Mouse (Mus musculus): Measurements from ENCODE around the gene Abca17.
A peak's percentile ranks its signal among the peaks of the same experiment; 100 is the strongest.

Abca17 gene

GRCm38 (mm10) chr17:24350926-24351759 is at the start of gene Abca17:
Abca17 (minus strand) TSS chr17:24351068.
- DNase-seq = peak; percentile 18

GRCm38 (mm10) chr17:24394456-24394855 is 43.6 kb upstream of the Abca17 start:
- no peak for DNase-seq

GRCm38 (mm10) chr17:24393527-24393926 is 42.7 kb upstream of the Abca17 start:
- no peak for DNase-seq

- peak; percentile 17 for DNase-seq
Observed at GRCm38 (mm10) chr17:24391149-24391548, 40.3 kb upstream of the Abca17 start.

GRCm38 (mm10) chr17:24389865-24390264 is 39.0 kb upstream of the Abca17 start:
- peak; percentile 71 for DNase-seq

- no peak for DNase-seq
Observed at GRCm38 (mm10) chr17:24388711-24389110, 37.8 kb upstream of the Abca17 start.

- no peak for DNase-seq
Observed at GRCm38 (mm10) chr17:24383789-24384188, 32.9 kb upstream of the Abca17 start.

- no peak for DNase-seq
Observed at GRCm38 (mm10) chr17:24378496-24378895, 27.6 kb upstream of the Abca17 start.

GRCm38 (mm10) chr17:24375886-24376285 is 25.0 kb upstream of the Abca17 start:
- no peak for DNase-seq

GRCm38 (mm10) chr17:24375094-24375712 is 24.3 kb upstream of the Abca17 start:
- peak; percentile 22 for DNase-seq

GRCm38 (mm10) chr17:24365863-24366262 is 15.0 kb upstream of the Abca17 start:
- DNase-seq = peak; percentile 15

- no peak for DNase-seq
Observed at GRCm38 (mm10) chr17:24364461-24364860, 13.6 kb upstream of the Abca17 start.

GRCm38 (mm10) chr17:24362527-24362926 is 11.7 kb upstream of the Abca17 start:
- no peak for DNase-seq

GRCm38 (mm10) chr17:24361291-24361690 is 10.4 kb upstream of the Abca17 start:
- no peak for DNase-seq

GRCm38 (mm10) chr17:24360841-24361240 is 10.0 kb upstream of the Abca17 start:
- no peak for DNase-seq

GRCm38 (mm10) chr17:24359903-24360302 is 9.0 kb upstream of the Abca17 start:
- no peak for DNase-seq

GRCm38 (mm10) chr17:24359006-24359405 is 8.1 kb upstream of the Abca17 start:
- DNase-seq = no peak

GRCm38 (mm10) chr17:24355284-24355683 is 4.4 kb upstream of the Abca17 start:
- DNase-seq = no peak

GRCm38 (mm10) chr17:24353960-24354359 is 3.1 kb upstream of the Abca17 start:
- no peak for DNase-seq

- peak; percentile 56 for DNase-seq
Observed at GRCm38 (mm10) chr17:24352370-24353194, 1.7 kb upstream of the Abca17 start.

GRCm38 (mm10) chr17:24351760-24352357 is 991 bp upstream of the Abca17 start, which contains the start of gene Abca3:
Abca3 (plus strand) TSS chr17:24351950.
- DNase-seq = peak; percentile 97

GRCm38 (mm10) chr17:24349176-24349575 is 1.7 kb downstream of the Abca17 start:
- DNase-seq = no peak

GRCm38 (mm10) chr17:24346831-24347230 is 4.0 kb downstream of the Abca17 start:
- no peak for DNase-seq

Measured in embryo, embryonic 11 days (tissue).